Mouse (Mus musculus) spleen, postnatal 4 days (tissue): ENCODE data around the gene Atp6v0a4.

Source experiments
- DNase-seq, 2 experiments: peaks; one replicate each; pipeline ENCODE4 v3.0.0; 2022; ENCODE audit warnings: low spot score in 2 of 2

The Atp6v0a4 gene

GRCm38 (mm10) chr6:38124207-38124835 lies at the start of gene Atp6v0a4:
Gene Atp6v0a4 (minus strand): TSS chr6:38124586.
- DNase-seq: no peak

GRCm38 (mm10) chr6:38165385-38165784 lies 41.0 kb upstream of the Atp6v0a4 start:
- DNase-seq: no peak

- no peak for DNase-seq
Measured at GRCm38 (mm10) chr6:38164705-38165104, 40.3 kb upstream of the Atp6v0a4 start.

GRCm38 (mm10) chr6:38162825-38163504 lies 38.6 kb upstream of the Atp6v0a4 start:
- DNase-seq: no peak

- no peak for DNase-seq
Measured at GRCm38 (mm10) chr6:38160556-38160955, 36.2 kb upstream of the Atp6v0a4 start.

- peak; percentile 67 to 87 for DNase-seq
Measured at GRCm38 (mm10) chr6:38160102-38160501, 35.7 kb upstream of the Atp6v0a4 start.

- DNase-seq: no peak
Measured at GRCm38 (mm10) chr6:38159576-38159975, 35.2 kb upstream of the Atp6v0a4 start.

- DNase-seq: no peak
Measured at GRCm38 (mm10) chr6:38157925-38158324, 33.5 kb upstream of the Atp6v0a4 start.

GRCm38 (mm10) chr6:38156204-38156603 lies 31.8 kb upstream of the Atp6v0a4 start:
- no peak for DNase-seq

GRCm38 (mm10) chr6:38152305-38152704 lies 27.9 kb upstream of the Atp6v0a4 start:
- no peak for DNase-seq

GRCm38 (mm10) chr6:38149483-38149882 lies 25.1 kb upstream of the Atp6v0a4 start:
- no peak for DNase-seq

GRCm38 (mm10) chr6:38148626-38149025 lies 24.2 kb upstream of the Atp6v0a4 start:
- no peak for DNase-seq

GRCm38 (mm10) chr6:38147301-38147700 lies 22.9 kb upstream of the Atp6v0a4 start:
- no peak for DNase-seq

- no peak for DNase-seq
Measured at GRCm38 (mm10) chr6:38145463-38146065, 21.2 kb upstream of the Atp6v0a4 start.

- DNase-seq: no peak
Measured at GRCm38 (mm10) chr6:38144161-38144998, 20.0 kb upstream of the Atp6v0a4 start.

GRCm38 (mm10) chr6:38140402-38140801 lies 16.0 kb upstream of the Atp6v0a4 start:
- DNase-seq: no peak

- DNase-seq: no peak
Measured at GRCm38 (mm10) chr6:38139086-38139485, 14.7 kb upstream of the Atp6v0a4 start.

GRCm38 (mm10) chr6:38134806-38135559 lies 10.6 kb upstream of the Atp6v0a4 start:
- no peak for DNase-seq

GRCm38 (mm10) chr6:38131801-38132231 lies 7.4 kb upstream of the Atp6v0a4 start:
- no peak for DNase-seq

- no peak for DNase-seq
Measured at GRCm38 (mm10) chr6:38129883-38130282, 5.5 kb upstream of the Atp6v0a4 start.

- DNase-seq: no peak
Measured at GRCm38 (mm10) chr6:38128115-38128514, 3.7 kb upstream of the Atp6v0a4 start.
